Mouse (Mus musculus) embryonic fibroblast, embryonic 13.5 days (primary cell): ENCODE data around the gene Kirrel2.

Source experiments
- CTCF ChIP-seq: IDR thresholded peaks from 2 replicates; pipeline ENCODE4 v1.5.1; 2011; ENCODE audit warnings: mild to moderate bottlenecking, control low read depth, low read length, moderate library complexity, borderline replicate concordance; ENCODE audit not compliant: insufficient read depth
- POLR2A ChIP-seq: IDR thresholded peaks from 2 replicates; pipeline ENCODE4 v1.6.1; 2011; ENCODE audit warnings: low read depth, mild to moderate bottlenecking, control low read depth, low read length, moderate library complexity

DNA sequence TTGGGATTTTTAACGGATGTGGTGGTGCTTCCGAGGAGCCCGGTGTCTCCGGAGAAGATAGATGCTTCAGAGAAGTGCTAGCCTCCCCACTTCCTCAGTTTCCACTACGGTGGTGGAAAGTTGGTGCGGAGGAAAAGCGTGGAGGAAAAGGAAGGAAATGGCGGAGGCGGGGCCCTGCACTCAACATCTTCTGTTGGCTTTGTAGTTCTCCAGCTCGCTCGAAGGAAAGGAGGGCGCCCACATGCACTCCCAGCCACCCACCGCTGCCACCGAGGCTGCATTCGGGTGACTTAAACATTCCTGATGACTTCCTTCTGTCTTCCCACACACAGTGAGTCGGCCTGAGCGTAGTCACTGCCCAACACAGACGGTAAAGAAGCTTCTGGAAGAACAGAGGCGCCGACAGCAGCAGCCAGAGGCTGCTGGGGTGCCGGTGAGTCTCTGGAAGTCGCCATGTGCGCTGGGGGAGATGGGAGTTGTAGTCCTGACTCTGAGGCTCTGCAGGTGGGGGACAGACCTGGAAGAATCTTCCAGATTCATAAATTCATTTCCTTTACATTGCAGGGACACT, 34.3 kb downstream of the Kirrel2 start:
- TF ChIP-seq CTCF (no peak), POLR2A (no peak)
